Mouse (Mus musculus): ENCODE data around the gene Ptpn7. TPM values are rescaled to one million over a fixed set of nuclear protein-coding genes. Genes with fewer than 3 reads are reported as not detected.

Ptpn7 gene
- total RNA-seq, 1 experiment from 2014 or later, result 23.2 TPM

- ATAC-seq (ENCODE audit: extremely low read depth, insufficient number of reproducible peaks, low FRiP score, poor library complexity, severe bottlenecking), result no peak
These were observed 16.0 kb downstream of the Ptpn7 start for GRCm38 (mm10) chr1:135148476-135148875.

GRCm38 (mm10) chr1:135148996-135149395 lies 16.5 kb downstream of the Ptpn7 start:
- ATAC-seq (ENCODE audit: extremely low read depth, insufficient number of reproducible peaks, low FRiP score, poor library complexity, severe bottlenecking), result no peak

DNA sequence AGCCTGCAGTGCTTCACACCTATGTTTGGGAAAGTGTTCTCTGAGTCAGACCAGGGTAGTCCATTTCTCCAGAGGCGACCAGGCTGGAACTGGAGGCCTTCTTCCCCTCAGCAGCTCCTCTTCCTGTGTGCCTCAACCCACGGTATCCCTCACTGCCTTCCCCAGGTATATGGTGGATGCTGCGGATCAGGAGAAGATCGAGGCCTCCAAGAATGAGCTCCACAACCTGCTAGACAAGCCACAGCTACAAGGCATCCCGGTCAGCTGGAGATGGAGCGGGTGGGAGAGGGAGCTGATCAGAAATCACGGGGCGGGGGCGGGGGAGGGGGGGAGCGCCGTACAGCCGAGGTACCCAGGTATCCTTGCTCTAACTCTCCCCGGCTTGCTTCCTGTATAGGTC lies 21.5 kb downstream of the Ptpn7 start:
- no peak for ATAC-seq (ENCODE audit: extremely low read depth, insufficient number of reproducible peaks, low FRiP score, poor library complexity, severe bottlenecking)

DNA sequence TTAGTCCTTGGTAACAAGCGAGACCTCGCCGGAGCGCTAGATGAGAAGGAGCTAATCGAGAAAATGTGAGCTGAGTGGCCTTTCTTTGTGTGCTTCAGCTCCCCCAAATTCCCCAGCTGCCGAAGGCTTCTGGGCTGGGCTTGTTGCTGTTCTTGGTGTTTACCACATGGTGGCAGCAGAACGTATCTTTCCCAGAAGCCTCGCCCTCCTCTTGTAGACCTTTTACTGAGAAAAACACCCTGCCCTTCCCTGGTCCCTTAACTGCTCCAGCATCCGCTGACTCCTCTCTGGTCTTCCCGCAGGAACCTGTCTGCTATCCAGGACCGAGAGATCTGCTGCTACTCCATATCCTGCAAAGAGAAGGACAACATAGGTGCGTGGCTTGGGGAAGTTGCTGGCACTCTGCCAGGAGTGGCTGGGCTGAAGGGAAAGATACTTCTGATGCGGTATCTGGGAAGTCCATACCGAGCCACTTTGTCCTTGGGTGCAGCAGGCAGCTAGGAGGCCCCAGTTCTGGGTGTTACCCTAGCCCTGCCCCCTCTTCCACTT lies 22.0 kb downstream of the Ptpn7 start:
- peak; percentile 78 for ATAC-seq (ENCODE audit: extremely low read depth, insufficient number of reproducible peaks, low FRiP score, poor library complexity, severe bottlenecking)

- no peak for ATAC-seq (ENCODE audit: extremely low read depth, insufficient number of reproducible peaks, low FRiP score, poor library complexity, severe bottlenecking)
These were observed 23.8 kb downstream of the Ptpn7 start for GRCm38 (mm10) chr1:135156300-135156699.

DNA sequence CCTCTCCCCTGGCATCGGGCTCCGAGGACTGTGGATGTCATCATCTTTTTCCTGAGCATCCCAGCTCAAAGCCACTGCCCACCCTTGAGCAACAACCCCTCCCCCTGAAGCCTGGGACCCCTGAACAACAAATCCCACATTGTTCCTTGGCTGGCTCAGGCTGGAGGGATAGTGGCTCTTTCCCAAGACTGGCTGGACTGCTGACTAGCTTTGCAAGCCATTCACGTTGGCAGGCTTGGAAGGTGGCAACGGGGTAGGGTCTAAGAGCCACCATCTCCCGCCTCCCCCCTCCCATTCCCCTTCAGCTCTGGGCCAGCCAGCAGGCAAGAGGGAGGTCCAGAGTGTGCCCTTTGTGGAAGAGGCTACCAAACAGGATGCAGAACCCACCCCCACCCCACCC lies 26.1 kb downstream of the Ptpn7 start:
- ATAC-seq (ENCODE audit: extremely low read depth, insufficient number of reproducible peaks, low FRiP score, poor library complexity, severe bottlenecking), result no peak

- ATAC-seq (ENCODE audit: extremely low read depth, insufficient number of reproducible peaks, low FRiP score, poor library complexity, severe bottlenecking), result no peak
These were observed 26.6 kb downstream of the Ptpn7 start for GRCm38 (mm10) chr1:135159074-135159473.

GRCm38 (mm10) chr1:135159556-135160123 lies 27.1 kb downstream of the Ptpn7 start:
- ATAC-seq (ENCODE audit: extremely low read depth, insufficient number of reproducible peaks, low FRiP score, poor library complexity, severe bottlenecking), result no peak

DNA sequence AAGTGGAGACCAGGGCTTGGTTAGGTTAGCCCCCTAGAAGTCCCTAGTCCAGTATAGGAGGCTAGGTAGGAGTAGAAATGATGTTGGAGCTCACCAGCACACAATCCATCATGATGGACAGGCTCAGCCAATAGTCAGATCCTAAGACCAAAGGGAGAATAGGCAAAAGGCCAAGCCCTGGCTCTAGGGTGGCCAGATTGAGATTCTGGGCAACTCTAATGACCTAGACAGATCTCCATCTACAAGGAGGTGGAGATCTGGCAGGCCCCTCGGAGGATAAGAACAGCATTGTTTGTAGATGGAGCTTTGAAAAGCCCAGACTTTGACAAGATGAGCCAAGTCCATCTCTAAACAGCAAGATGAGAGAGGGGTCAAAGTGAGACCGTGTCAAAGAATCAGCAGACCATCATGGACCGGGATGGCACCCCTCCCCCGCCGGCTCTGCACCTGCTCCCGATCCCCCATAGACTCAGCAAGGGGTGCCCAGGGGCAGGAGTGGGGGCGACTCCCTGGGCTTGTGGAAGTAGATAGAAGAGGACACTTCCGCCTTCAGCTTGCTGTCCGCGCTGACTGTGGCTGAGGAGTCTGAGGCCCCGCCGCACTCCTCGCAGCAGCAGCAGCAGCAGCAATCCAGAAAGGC lies 28.0 kb downstream of the Ptpn7 start:
- ATAC-seq (ENCODE audit: extremely low read depth, insufficient number of reproducible peaks, low FRiP score, poor library complexity, severe bottlenecking), result no peak

DNA sequence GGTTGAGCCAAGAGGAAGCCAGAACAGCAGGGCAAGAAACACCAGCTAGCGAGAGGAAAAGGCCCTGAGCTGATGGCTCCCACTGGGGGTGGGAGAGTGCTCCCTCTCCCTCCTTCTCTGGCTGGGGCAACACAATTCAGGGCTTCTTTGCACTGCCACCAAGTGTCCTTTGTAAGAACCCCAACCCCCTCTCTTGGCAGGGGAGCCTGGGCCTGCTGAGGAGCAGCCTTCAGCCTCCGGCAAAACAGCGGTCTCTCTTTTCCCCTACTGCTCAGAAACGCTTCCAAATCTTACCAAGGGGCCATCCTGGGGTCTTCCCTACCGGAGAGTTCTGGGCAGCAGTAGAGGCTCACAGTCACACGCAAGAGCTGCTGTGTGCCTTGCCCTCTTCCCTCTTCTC lies 30.2 kb downstream of the Ptpn7 start:
- ATAC-seq (ENCODE audit: extremely low read depth, insufficient number of reproducible peaks, low FRiP score, poor library complexity, severe bottlenecking), result no peak

DNA sequence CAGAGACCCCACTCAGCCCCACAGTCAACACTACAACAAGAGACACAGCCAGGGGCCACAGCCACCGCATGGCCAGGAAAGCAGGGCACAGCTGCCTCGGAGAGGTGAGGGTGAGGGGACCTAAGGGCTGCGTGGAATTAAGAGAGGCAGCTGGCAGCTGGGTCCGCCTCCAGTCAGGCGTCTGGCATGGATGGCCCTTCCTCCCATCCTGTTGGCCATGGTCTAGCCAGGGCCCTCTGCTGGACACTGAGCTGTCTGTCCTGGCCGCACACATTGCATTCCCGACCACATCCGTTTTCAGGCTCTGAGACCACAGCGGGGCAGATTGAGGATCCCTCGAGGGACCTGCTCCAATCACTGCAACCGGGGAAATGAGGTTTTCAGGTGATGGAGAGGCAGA lies 34.9 kb downstream of the Ptpn7 start, which contains the start of gene Gpr37l1:
Gene Gpr37l1, minus strand, starts transcription at position 247 of the 400 bp plus-strand sequence.
- no peak for ATAC-seq (ENCODE audit: extremely low read depth, insufficient number of reproducible peaks, low FRiP score, poor library complexity, severe bottlenecking)

GRCm38 (mm10) chr1:135168453-135169200 lies 36.1 kb downstream of the Ptpn7 start:
- no peak for ATAC-seq (ENCODE audit: extremely low read depth, insufficient number of reproducible peaks, low FRiP score, poor library complexity, severe bottlenecking)

- no peak for ATAC-seq (ENCODE audit: extremely low read depth, insufficient number of reproducible peaks, low FRiP score, poor library complexity, severe bottlenecking)
These were observed 37.2 kb downstream of the Ptpn7 start for GRCm38 (mm10) chr1:135169556-135170224.

DNA sequence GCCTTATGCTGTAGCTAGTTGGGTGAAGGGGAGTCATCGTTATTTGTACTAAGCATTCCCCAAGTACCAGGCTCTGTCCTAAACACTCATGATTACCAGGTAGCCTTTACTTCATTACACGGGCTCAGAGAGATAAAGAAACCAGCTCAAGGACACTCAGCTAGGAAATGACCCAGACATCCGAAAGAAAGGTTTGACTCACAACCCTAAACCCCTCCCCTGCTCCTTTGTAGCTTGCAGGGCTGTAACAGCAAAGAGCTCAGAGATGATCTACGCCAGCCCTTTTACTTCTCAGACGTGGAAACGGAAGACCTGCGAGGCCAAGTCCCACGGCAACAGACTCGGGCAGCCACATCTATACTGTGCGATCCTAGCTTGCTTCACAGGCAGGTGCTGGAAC lies 37.8 kb downstream of the Ptpn7 start:
- no peak for ATAC-seq (ENCODE audit: extremely low read depth, insufficient number of reproducible peaks, low FRiP score, poor library complexity, severe bottlenecking)

- no peak for ATAC-seq (ENCODE audit: extremely low read depth, insufficient number of reproducible peaks, low FRiP score, poor library complexity, severe bottlenecking)
These were observed 38.7 kb downstream of the Ptpn7 start for GRCm38 (mm10) chr1:135171202-135171601.

DNA sequence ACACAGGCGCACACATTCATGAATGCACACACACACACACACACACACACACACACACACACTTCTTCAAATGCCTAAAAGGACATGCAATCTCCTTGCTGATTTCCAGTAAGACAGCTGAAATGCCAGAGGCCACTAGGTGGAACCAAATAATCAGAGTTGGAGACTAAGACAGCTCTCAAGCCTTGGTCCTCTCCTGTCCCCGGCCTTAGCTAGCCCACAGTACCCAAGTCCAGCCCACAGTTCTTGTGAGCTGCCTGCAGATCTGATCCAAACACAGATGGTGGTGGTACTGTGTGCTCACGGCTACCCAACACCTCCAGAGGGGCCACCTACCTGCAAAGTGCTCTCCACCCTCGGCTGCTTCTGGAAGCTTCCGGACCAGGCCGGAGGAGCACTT lies 39.5 kb downstream of the Ptpn7 start:
- no peak for ATAC-seq (ENCODE audit: extremely low read depth, insufficient number of reproducible peaks, low FRiP score, poor library complexity, severe bottlenecking)

DNA sequence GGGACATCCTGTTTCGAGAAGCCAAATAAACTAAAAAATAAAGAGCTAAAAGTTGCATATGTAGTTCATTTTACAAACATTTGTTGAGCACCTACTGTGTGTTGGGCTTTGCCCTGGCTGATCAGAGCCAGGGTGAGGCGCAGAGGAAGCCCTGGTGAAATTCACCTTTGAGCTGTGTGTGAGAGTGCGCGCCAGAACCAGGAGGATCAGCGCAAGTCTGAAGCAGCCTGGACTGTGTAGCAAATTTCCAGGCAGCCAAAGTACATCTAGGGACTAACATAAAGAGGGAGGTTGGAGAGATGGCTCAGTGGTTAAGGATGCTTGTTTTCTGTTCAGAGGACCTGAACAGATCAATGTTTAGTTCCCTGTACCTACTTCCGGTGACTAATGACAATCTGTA lies 40.8 kb downstream of the Ptpn7 start:
- no peak for ATAC-seq (ENCODE audit: extremely low read depth, insufficient number of reproducible peaks, low FRiP score, poor library complexity, severe bottlenecking)

GRCm38 (mm10) chr1:135175176-135175575 lies 42.7 kb downstream of the Ptpn7 start:
- ATAC-seq (ENCODE audit: extremely low read depth, insufficient number of reproducible peaks, low FRiP score, poor library complexity, severe bottlenecking), result no peak

DNA sequence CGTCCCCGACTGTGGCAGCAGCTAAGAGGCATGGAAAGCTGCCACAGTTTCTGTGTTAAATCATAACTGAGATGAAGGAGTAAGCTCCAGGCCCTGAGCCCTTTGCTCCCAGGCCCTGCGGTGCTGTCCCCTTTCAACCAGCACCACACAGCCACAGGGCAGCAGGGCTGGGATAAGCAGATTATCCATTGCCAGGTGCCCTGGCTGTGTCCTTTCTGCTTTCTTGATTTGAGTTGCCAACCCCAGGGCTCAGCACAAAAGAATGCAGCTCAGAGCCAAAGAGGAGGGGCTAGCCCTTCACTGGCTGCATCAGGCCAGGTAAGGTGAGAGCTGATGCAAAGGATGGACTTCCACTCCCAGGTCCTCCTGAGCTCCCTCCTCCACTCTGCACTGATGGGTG lies 45.2 kb downstream of the Ptpn7 start:
- no peak for ATAC-seq (ENCODE audit: extremely low read depth, insufficient number of reproducible peaks, low FRiP score, poor library complexity, severe bottlenecking)
